Mouse (Mus musculus): ENCODE results near the gene Pbxip1. TPM values are rescaled to one million over a fixed set of nuclear protein-coding genes. Genes with fewer than 3 reads are reported as not detected.
A peak's percentile ranks its signal among the peaks of the same experiment; 100 is the strongest.

Pbxip1 gene
- 7.5 and 8.3 TPM in 2 replicates for polyA plus RNA-seq (2014; fragmentation: Nextera tagmentation; extraction: Ambion mirVana)

- H3K4me1 ChIP-seq (ENCODE audit: control insufficient read depth, insufficient read depth, low read length), result peaks cover 13% of the 10 kb centered on the region
- no peak within 1 kb of the TSS for H3K27ac ChIP-seq (ENCODE audit: low read depth, low read length)
- WGBS, result 3% methylated on average over 16 of the region's 16 CpGs
- peak; percentile 94 for DNase-seq (ENCODE audit: low spot score, missing footprints)
- peaks cover 6% of the 10 kb centered on the region; the same call in 1 of the 2 replicates for H3K36me3 ChIP-seq (ENCODE audit: control insufficient read depth, insufficient read depth, low read length)
- H3K4me3 ChIP-seq (ENCODE audit: low read depth, low read length), result peak within 1 kb of the TSS; percentile 40
- peak within 1 kb of the TSS; percentile 60 for H3K4me2 ChIP-seq
- ATAC-seq (ENCODE audit: low FRiP score), result peak; percentile 83
- H3K27me3 ChIP-seq (ENCODE audit: control insufficient read depth, insufficient read depth, low read length), result no peaks in the 10 kb centered on the region; the same call in 1 of the 2 replicates
- peak within 1 kb of the TSS; percentile 59 for H3K9ac ChIP-seq (ENCODE audit: low read length)
- no peaks in the 10 kb centered on the region for H3K9me3 ChIP-seq (ENCODE audit: control insufficient read depth, low read length)
These were observed at the start of gene Pbxip1 for GRCm38 (mm10) chr3:89436176-89437113. Gene Pbxip1 (plus strand): TSS chr3:89436706.

- WGBS, result 71% methylated on average over 11 of the region's 11 CpGs
- H3K9ac ChIP-seq (ENCODE audit: low read length), result no peak overlapping the region
These were observed 48.9 kb upstream of the Pbxip1 start for GRCm38 (mm10) chr3:89387632-89388031.

GRCm38 (mm10) chr3:89388134-89388881, 48.2 kb upstream of the Pbxip1 start:
- H3K27ac ChIP-seq (ENCODE audit: low read depth, low read length), result no peak overlapping the region
- DNase-seq (ENCODE audit: low spot score, missing footprints) (no peak), ATAC-seq (ENCODE audit: low FRiP score) (no peak)
- H3K9me3 ChIP-seq (ENCODE audit: control insufficient read depth, low read length), result no peaks in the 10 kb centered on the region
- no peak overlapping the region for H3K4me2 ChIP-seq
- no peak overlapping the region for H3K9ac ChIP-seq (ENCODE audit: low read length)
- peaks cover 33% of the 10 kb centered on the region for H3K4me1 ChIP-seq (ENCODE audit: control insufficient read depth, insufficient read depth, low read length)
- H3K27me3 ChIP-seq (ENCODE audit: control insufficient read depth, insufficient read depth, low read length), result peaks cover 11% of the 10 kb centered on the region
- no peaks in the 10 kb centered on the region for H3K36me3 ChIP-seq (ENCODE audit: control insufficient read depth, insufficient read depth, low read length)
- WGBS, result 77% methylated on average over 11 of the region's 11 CpGs
- H3K4me3 ChIP-seq (ENCODE audit: low read depth, low read length), result no peak overlapping the region

More at GRCm38 (mm10) chr3:89387632-89388031, 48.9 kb upstream of the Pbxip1 start:
- H3K4me1 ChIP-seq (ENCODE audit: control insufficient read depth, insufficient read depth, low read length), result peaks cover 27% of the 10 kb centered on the region
- H3K4me3 ChIP-seq (ENCODE audit: low read depth, low read length), result no peak overlapping the region
- ATAC-seq (ENCODE audit: low FRiP score) (no peak), DNase-seq (ENCODE audit: low spot score, missing footprints) (no peak)
- H3K36me3 ChIP-seq (ENCODE audit: control insufficient read depth, insufficient read depth, low read length), result no peaks in the 10 kb centered on the region
- H3K27ac ChIP-seq (ENCODE audit: low read depth, low read length), result no peak overlapping the region
- peaks cover 11% of the 10 kb centered on the region for H3K27me3 ChIP-seq (ENCODE audit: control insufficient read depth, insufficient read depth, low read length)
- H3K4me2 ChIP-seq, result no peak overlapping the region
- no peaks in the 10 kb centered on the region for H3K9me3 ChIP-seq (ENCODE audit: control insufficient read depth, low read length)

DNA sequence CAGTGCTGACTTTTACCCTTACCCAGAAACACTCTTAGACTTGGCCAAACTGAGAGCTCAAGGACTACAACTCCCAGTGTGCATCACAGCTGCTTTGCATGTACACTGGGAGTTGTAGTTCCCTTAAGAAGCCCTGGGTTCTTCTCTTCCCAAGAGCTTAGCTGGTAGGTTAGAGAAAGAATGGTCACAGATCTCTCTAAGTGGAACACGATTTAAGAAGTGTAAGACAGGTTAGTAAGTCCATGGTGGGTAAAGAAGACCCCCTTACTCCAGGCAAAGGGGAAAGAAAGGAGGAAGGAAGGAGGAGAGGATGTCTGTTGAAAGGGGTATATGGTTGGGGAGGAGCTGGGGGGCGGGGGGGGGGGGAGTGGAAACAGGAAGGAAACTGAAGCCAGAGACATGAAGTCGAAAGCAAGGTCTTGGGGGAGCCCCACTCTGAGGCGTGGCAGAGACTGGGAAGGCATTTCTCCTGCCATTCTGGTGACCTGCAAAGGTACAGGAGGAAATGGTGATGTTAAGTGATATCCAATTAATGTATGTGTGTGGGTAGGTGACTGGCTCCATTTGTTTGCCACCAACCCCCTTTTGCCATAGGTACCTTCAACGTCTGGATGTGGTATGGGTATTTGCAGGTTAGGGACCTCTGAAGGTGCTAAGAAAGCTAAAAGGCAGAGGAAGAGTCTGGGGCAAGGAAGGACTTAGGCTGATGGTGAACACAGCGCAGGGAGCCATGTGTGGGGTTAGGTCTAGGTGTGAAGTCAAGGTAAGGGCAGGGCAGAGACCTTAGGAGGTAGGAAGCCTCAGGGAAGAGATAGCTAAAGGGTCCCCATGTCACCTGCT, 47.4 kb upstream of the Pbxip1 start:
- no peaks in the 10 kb centered on the region for H3K9me3 ChIP-seq (ENCODE audit: control insufficient read depth, low read length)
- H3K9ac ChIP-seq (ENCODE audit: low read length), result no peak overlapping the region
- DNase-seq (ENCODE audit: low spot score, missing footprints), result no peak
- H3K27ac ChIP-seq (ENCODE audit: low read depth, low read length), result no peak overlapping the region
- peaks cover 33% of the 10 kb centered on the region for H3K4me1 ChIP-seq (ENCODE audit: control insufficient read depth, insufficient read depth, low read length)
- peaks cover 11% of the 10 kb centered on the region for H3K27me3 ChIP-seq (ENCODE audit: control insufficient read depth, insufficient read depth, low read length)
- ATAC-seq (ENCODE audit: low FRiP score), result no peak
- H3K36me3 ChIP-seq (ENCODE audit: control insufficient read depth, insufficient read depth, low read length), result no peaks in the 10 kb centered on the region
- 66% methylated on average over 6 of the region's 6 CpGs for WGBS
- H3K4me2 ChIP-seq, result no peak overlapping the region
- no peak overlapping the region for H3K4me3 ChIP-seq (ENCODE audit: low read depth, low read length)

GRCm38 (mm10) chr3:89390111-89390515, 46.4 kb upstream of the Pbxip1 start:
- no peak overlapping the region for H3K4me3 ChIP-seq (ENCODE audit: low read depth, low read length)
- H3K27me3 ChIP-seq (ENCODE audit: control insufficient read depth, insufficient read depth, low read length), result peaks cover 11% of the 10 kb centered on the region
- no peaks in the 10 kb centered on the region for H3K9me3 ChIP-seq (ENCODE audit: control insufficient read depth, low read length)
- no peaks in the 10 kb centered on the region for H3K36me3 ChIP-seq (ENCODE audit: control insufficient read depth, insufficient read depth, low read length)
- no peak overlapping the region for H3K4me2 ChIP-seq
- DNase-seq (ENCODE audit: low spot score, missing footprints) (no peak), ATAC-seq (ENCODE audit: low FRiP score) (no peak)
- WGBS, result 61% methylated on average over 5 of the region's 5 CpGs
- H3K4me1 ChIP-seq (ENCODE audit: control insufficient read depth, insufficient read depth, low read length), result peaks cover 33% of the 10 kb centered on the region
- no peak overlapping the region for H3K27ac ChIP-seq (ENCODE audit: low read depth, low read length)
- no peak overlapping the region for H3K9ac ChIP-seq (ENCODE audit: low read length)

DNA sequence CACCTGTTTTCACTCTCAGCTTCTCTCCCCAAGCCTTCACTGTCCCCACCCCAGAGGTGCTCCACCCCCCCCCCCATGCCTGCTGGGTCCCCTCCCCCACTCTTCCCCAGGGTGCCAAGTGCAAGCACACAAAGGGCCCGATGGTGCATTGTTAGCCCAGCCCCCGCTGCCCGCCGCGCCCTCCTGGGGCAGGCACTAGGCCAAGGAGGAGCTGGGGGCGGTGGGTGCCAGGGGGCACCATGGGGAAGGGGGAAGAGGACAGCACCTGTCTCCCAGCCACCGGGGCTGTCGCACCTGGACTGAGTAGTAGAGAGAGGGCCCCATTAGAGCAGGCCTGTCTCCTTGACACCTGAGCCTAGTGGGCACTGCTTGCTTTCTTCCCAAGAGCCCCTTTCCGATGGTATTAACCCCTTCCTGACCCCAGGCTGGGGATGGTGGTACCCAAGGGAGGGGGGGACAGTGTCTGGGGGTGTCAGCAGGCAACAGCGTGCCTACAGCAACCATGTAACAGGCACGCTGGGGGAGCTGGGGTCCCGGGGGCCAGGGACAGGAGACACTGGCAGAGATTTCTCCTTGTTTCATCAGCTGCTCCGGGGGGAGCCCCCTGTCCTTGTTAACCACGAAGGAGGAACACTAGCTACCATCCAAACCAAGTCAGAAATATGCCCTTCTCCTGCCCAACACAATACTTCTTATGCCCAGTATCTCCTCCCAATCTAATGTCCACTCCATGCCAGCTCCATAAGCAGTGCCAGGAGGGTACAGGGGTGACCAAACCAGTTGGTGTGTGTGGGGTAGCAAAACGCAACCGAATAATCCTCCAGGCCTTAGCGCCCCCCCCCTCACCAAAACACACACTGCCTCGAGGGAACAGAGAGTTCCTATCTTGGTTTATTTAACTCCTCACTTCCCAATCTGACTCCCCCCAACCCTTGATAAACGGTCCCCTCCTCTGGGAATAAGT, 45.5 kb upstream of the Pbxip1 start:
- Histone ChIP-seq H3K36me3 (ENCODE audit: control insufficient read depth, insufficient read depth, low read length) (no peaks in the 10 kb centered on the region), H3K9me3 (ENCODE audit: control insufficient read depth, low read length) (no peaks in the 10 kb centered on the region), H3K27me3 (ENCODE audit: control insufficient read depth, insufficient read depth, low read length) (peaks cover 16% of the 10 kb centered on the region), H3K4me3 (ENCODE audit: low read depth, low read length) (peak overlapping the region; percentile 44), H3K9ac (ENCODE audit: low read length) (peak overlapping the region; percentile 60), H3K4me2 (peak overlapping the region; percentile 84), H3K27ac (ENCODE audit: low read depth, low read length) (no peak overlapping the region), H3K4me1 (ENCODE audit: control insufficient read depth, insufficient read depth, low read length) (peaks cover 38% of the 10 kb centered on the region)
- WGBS, result 11% methylated on average over 19 of the region's 19 CpGs
- ATAC-seq (ENCODE audit: low FRiP score) (no peak), DNase-seq (ENCODE audit: low spot score, missing footprints) (peak; percentile 92)

- Histone ChIP-seq H3K9me3 (ENCODE audit: control insufficient read depth, low read length) (no peaks in the 10 kb centered on the region), H3K36me3 (ENCODE audit: control insufficient read depth, insufficient read depth, low read length) (no peaks in the 10 kb centered on the region), H3K9ac (ENCODE audit: low read length) (peak overlapping the region; percentile 60), H3K4me2 (peak overlapping the region; percentile 84), H3K27me3 (ENCODE audit: control insufficient read depth, insufficient read depth, low read length) (peaks cover 16% of the 10 kb centered on the region), H3K4me1 (ENCODE audit: control insufficient read depth, insufficient read depth, low read length) (peaks cover 41% of the 10 kb centered on the region), H3K4me3 (ENCODE audit: low read depth, low read length) (peak overlapping the region; percentile 44), H3K27ac (ENCODE audit: low read depth, low read length) (no peak overlapping the region)
- DNase-seq (ENCODE audit: low spot score, missing footprints), result peak; percentile 95
- ATAC-seq (ENCODE audit: low FRiP score), result no peak
- under 1% methylated on average over 56 of the region's 56 CpGs for WGBS
These were observed 44.6 kb upstream of the Pbxip1 start for GRCm38 (mm10) chr3:89391663-89392511.

Measured in midbrain, embryonic 11.5 days (tissue).